Mouse (Mus musculus): ENCODE data around the gene Naif1. TPM values are rescaled to one million over a fixed set of nuclear protein-coding genes. Genes with fewer than 3 reads are reported as not detected.
A peak's percentile ranks its signal among the peaks of the same experiment; 100 is the strongest.

The Naif1 gene
- polyA plus RNA-seq, 1 experiment from 2014 or later: 4.1 TPM

DNA sequence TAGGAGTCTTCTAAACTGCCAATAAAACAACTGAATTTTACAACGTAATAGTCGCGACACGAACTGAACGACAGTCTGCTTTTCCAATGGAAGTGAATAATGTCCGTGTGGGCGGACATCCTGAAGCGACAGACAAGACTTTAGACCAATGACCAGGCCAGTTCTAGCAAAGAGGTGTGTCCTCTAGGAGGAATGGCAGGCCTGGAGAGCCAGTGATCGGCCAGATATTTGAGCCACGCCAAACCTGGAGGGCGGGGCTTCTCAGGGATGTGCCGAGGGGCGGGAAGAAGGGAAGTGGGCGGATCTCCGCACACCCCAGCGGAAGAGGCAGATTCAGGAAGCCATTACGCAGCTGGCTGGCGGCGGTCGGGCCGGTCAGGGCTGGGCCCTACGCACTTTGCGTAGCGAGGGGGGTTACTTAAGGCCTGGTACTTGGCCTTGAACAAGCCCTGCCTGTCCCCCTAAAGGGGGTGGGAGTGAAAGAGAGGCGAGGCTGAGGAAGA is 1.7 kb downstream of the Naif1 start:
- ATAC-seq: peak; percentile 92
- peak; percentile 75 for TF ChIP-seq EP300 (IDR thresholded peaks at IDR 0.05)
- TF ChIP-seq CTCF (IDR thresholded peaks at IDR 0.05): no peak
- Histone ChIP-seq H3K27me3 (replicated peaks; ENCODE audit: insufficient read depth, low read length) (no peaks in the 10 kb centered on the region), H3K4me2 (replicated peaks; ENCODE audit: low read depth, low read length) (peak overlapping the region; percentile 71), H3K4me3 (ENCODE audit: low read depth, low read length) (peak overlapping the region; percentile 86), H3K36me3 (ENCODE audit: insufficient read depth, low read length) (no peaks in the 10 kb centered on the region), H3K4me1 (ENCODE audit: insufficient read depth, low read depth, low read length) (peaks cover 28% of the 10 kb centered on the region; the same call in 1 of the 2 replicates), H3K9ac (replicated peaks; ENCODE audit: low read depth) (peak overlapping the region; percentile 32; the same call in 1 of the 2 replicates), H3K27ac (ENCODE audit: low read length) (peak overlapping the region; percentile 97), H3K9me3 (ENCODE audit: low read length) (no peaks in the 10 kb centered on the region)
- WGBS: under 1% methylated on average over 25 of the region's 25 CpGs
- DNase-seq (ENCODE audit: low spot score): peak; percentile 100

DNA sequence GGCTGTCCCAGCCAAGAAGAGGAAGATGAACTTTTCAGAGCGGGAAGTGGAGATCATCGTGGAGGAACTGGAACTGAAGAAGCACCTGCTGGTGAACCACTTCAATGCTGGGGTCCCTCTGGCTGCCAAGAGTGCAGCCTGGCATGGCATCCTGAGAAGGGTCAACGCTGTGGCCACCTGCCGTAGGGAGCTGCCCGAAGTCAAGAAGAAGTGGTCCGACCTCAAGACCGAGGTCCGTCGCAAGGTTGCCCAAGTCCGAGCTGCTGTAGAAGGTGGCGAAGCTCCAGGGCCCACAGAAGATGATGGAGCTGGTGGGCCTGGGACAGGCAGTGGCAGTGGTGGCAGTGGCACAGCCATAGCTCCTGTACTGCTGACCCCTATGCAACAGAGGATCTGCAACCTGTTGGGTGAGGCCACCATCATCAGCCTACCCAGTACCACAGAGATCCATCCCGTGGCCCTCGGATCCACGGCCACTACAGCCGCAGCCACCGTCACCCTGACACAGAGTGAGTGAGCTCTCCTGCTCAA is 2.2 kb downstream of the Naif1 start:
- peak; percentile 31; the same call in 1 of the 2 replicates for TF ChIP-seq EP300 (IDR thresholded peaks at IDR 0.05)
- no peak for TF ChIP-seq CTCF (IDR thresholded peaks at IDR 0.05)
- Histone ChIP-seq H3K9me3 (ENCODE audit: low read length) (no peaks in the 10 kb centered on the region), H3K27me3 (replicated peaks; ENCODE audit: insufficient read depth, low read length) (no peaks in the 10 kb centered on the region), H3K9ac (replicated peaks; ENCODE audit: low read depth) (no peak overlapping the region; the same call in 1 of the 2 replicates), H3K27ac (ENCODE audit: low read length) (peak overlapping the region; percentile 77), H3K4me3 (ENCODE audit: low read depth, low read length) (peak overlapping the region; percentile 12; the same call in 1 of the 2 replicates), H3K36me3 (ENCODE audit: insufficient read depth, low read length) (no peaks in the 10 kb centered on the region), H3K4me1 (ENCODE audit: insufficient read depth, low read depth, low read length) (peaks cover 28% of the 10 kb centered on the region; the same call in 1 of the 2 replicates), H3K4me2 (replicated peaks; ENCODE audit: low read depth, low read length) (peak overlapping the region; percentile 45)
- DNase-seq (ENCODE audit: low spot score): no peak
- 94% methylated on average over 16 of the region's 16 CpGs for WGBS
- no peak for ATAC-seq

DNA sequence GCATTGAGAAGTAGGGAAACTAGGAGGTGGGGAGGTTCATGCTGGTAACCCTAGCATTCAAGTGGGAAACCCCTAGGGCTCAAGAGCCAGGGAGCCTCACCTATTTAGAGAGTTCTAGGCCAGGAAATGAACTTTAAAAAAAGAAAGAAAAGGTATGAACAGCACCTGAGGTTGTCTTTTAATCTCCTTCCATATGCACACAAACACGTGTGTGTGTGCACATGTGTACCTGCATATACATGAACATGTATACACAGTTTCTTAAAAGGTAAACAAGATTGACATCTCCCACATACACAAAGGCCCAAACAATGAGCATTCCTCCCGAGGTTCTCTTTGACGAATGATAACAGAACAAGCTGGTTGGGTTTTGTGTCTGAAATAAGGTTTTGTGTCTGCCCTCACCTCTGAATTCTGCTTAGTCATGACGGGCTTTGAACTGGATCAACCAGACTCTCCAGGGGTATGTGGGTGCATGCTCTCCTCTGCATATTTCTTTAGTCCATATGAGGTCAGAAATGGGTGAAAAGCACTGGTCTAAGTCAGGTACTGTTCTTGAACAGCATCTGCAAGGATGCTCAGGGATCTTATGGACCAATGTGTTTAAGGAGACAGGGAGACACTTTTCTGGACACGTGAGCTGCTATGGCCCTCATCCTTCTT is 3.5 kb downstream of the Naif1 start:
- DNase-seq (ENCODE audit: low spot score) (no peak), ATAC-seq (no peak)
- Histone ChIP-seq H3K4me3 (ENCODE audit: low read depth, low read length) (no peak overlapping the region), H3K9ac (replicated peaks; ENCODE audit: low read depth) (no peak overlapping the region), H3K36me3 (ENCODE audit: insufficient read depth, low read length) (no peaks in the 10 kb centered on the region), H3K4me2 (replicated peaks; ENCODE audit: low read depth, low read length) (no peak overlapping the region), H3K27me3 (replicated peaks; ENCODE audit: insufficient read depth, low read length) (no peaks in the 10 kb centered on the region), H3K4me1 (ENCODE audit: insufficient read depth, low read depth, low read length) (peaks cover 28% of the 10 kb centered on the region; the same call in 1 of the 2 replicates), H3K27ac (ENCODE audit: low read length) (peak overlapping the region; percentile 47; the same call in 1 of the 2 replicates), H3K9me3 (ENCODE audit: low read length) (no peaks in the 10 kb centered on the region)
- TF ChIP-seq EP300 (IDR thresholded peaks at IDR 0.05) (no peak), CTCF (IDR thresholded peaks at IDR 0.05) (no peak)
- 61% methylated on average over 5 of the region's 5 CpGs for WGBS

DNA sequence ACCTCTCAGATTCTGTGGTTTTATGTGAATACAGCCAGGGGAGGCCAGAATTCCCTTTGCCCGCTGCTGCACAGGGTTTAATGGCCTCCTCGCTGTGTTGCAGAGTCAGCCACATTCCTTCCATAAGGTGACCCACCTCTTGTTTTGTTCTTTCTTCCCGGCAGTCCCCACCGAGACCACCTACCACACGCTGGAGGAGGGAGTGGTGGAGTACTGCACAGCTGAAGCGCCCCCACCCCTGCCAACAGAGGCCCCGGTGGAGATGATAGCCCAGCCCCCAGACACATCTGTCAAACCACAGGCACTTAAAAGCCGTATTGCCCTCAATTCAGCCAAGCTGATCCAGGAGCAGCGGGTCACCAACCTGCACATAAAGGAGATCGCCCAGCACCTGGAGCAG is 4.4 kb downstream of the Naif1 start:
- DNase-seq (ENCODE audit: low spot score) (no peak), ATAC-seq (no peak)
- H3K4me1 ChIP-seq (ENCODE audit: insufficient read depth, low read depth, low read length): peaks cover 28% of the 10 kb centered on the region; the same call in 1 of the 2 replicates
- TF ChIP-seq CTCF (IDR thresholded peaks at IDR 0.05) (no peak), EP300 (IDR thresholded peaks at IDR 0.05) (no peak)
- H3K27ac ChIP-seq (ENCODE audit: low read length): peak overlapping the region; percentile 47; the same call in 1 of the 2 replicates
- no peaks in the 10 kb centered on the region for H3K27me3 ChIP-seq (replicated peaks; ENCODE audit: insufficient read depth, low read length)
- H3K4me2 ChIP-seq (replicated peaks; ENCODE audit: low read depth, low read length): no peak overlapping the region
- no peaks in the 10 kb centered on the region for H3K9me3 ChIP-seq (ENCODE audit: low read length)
- no peaks in the 10 kb centered on the region for H3K36me3 ChIP-seq (ENCODE audit: insufficient read depth, low read length)
- WGBS: 63% methylated on average over 10 of the region's 10 CpGs
- H3K9ac ChIP-seq (replicated peaks; ENCODE audit: low read depth): no peak overlapping the region
- H3K4me3 ChIP-seq (ENCODE audit: low read depth, low read length): no peak overlapping the region

DNA sequence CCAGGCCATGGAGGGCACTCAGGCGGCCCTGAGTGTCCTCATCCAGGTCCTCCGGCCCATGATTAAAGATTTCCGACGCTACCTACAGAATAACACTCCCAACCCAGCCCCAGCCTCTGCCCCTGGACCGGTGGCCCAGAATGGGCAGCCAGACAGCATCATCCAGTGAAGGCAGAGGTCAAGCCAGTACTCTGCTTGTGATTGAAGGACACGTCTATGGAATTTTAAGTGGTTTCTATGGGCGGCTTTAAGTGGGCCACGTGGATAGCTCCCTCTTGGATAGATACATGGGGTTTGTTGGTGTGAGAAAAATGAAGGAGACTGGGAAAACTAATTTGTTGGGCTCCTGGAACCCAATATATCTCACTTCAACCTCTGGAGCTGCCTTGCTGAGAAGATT is 4.8 kb downstream of the Naif1 start:
- H3K4me2 ChIP-seq (replicated peaks; ENCODE audit: low read depth, low read length): no peak overlapping the region

DNA sequence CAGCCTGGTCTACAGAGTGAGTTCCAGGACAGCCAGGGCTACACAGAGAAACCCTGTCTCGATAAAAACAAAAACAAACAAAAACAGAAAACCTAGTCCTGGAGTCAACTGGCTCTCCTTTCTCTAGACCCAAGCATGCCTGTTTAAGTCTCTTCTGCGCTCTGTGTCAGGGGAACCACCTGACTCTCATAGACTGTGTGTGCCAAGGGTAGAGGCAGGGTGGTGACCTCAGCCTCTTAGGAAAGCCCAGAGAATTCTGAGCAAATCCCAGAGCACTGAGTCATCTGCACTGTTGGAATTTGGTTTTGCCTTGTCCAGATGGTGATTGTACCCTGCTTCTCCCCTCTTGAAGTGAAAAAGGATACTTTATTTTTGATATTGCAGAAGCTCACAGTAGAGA is 8.0 kb downstream of the Naif1 start:
- Histone ChIP-seq H3K27me3 (replicated peaks; ENCODE audit: insufficient read depth, low read length) (no peaks in the 10 kb centered on the region), H3K4me3 (ENCODE audit: low read depth, low read length) (no peak overlapping the region), H3K4me1 (ENCODE audit: insufficient read depth, low read depth, low read length) (peaks cover 11% of the 10 kb centered on the region; the same call in 1 of the 2 replicates), H3K4me2 (replicated peaks; ENCODE audit: low read depth, low read length) (no peak overlapping the region), H3K9me3 (ENCODE audit: low read length) (no peaks in the 10 kb centered on the region), H3K9ac (replicated peaks; ENCODE audit: low read depth) (no peak overlapping the region), H3K36me3 (ENCODE audit: insufficient read depth, low read length) (no peaks in the 10 kb centered on the region), H3K27ac (ENCODE audit: low read length) (no peak overlapping the region)
- TF ChIP-seq CTCF (IDR thresholded peaks at IDR 0.05): no peak
- peak; percentile 72 for TF ChIP-seq EP300 (IDR thresholded peaks at IDR 0.05)
- DNase-seq (ENCODE audit: low spot score) (peak; percentile 89), ATAC-seq (peak; percentile 89)
- WGBS: 50% methylated on average over 2 of the region's 2 CpGs

More for the DNA sequence above, 4.8 kb downstream of the Naif1 start:
- 61% methylated on average over 8 of the region's 8 CpGs for WGBS
- ATAC-seq (peak; percentile 23), DNase-seq (ENCODE audit: low spot score) (peak; percentile 72)
- H3K36me3 ChIP-seq (ENCODE audit: insufficient read depth, low read length): no peaks in the 10 kb centered on the region
- no peak overlapping the region for H3K9ac ChIP-seq (replicated peaks; ENCODE audit: low read depth)
- TF ChIP-seq EP300 (IDR thresholded peaks at IDR 0.05): peak; percentile 76
- no peak for TF ChIP-seq CTCF (IDR thresholded peaks at IDR 0.05)
- H3K27ac ChIP-seq (ENCODE audit: low read length): peak overlapping the region; percentile 71
- H3K27me3 ChIP-seq (replicated peaks; ENCODE audit: insufficient read depth, low read length): no peaks in the 10 kb centered on the region
- no peaks in the 10 kb centered on the region for H3K9me3 ChIP-seq (ENCODE audit: low read length)
- peaks cover 26% of the 10 kb centered on the region; the same call in 1 of the 2 replicates for H3K4me1 ChIP-seq (ENCODE audit: insufficient read depth, low read depth, low read length)
- no peak overlapping the region for H3K4me3 ChIP-seq (ENCODE audit: low read depth, low read length)
